Mouse (Mus musculus) megakaryocyte, embryonic 14.5 days (primary cell): ENCODE measurements at regions not wholly inside any gene's neighbourhood (a gene's known extent, or its start where the extent isn't known, plus 50 kb on each side); places are given as distances from the start of the nearest gene placed in this dataset.

Experiments
- FLI1 ChIP-seq: IDR thresholded peaks from 2 replicates; pipeline ENCODE4 v1.6.1; 2012; ENCODE audit warnings: low read length, inconsistent platforms, mixed read lengths
- GATA1 ChIP-seq: IDR thresholded peaks from 3 replicates; pipeline ENCODE4 v1.6.1; 2012; ENCODE audit warnings: mixed read lengths, low read length, inconsistent platforms, borderline replicate concordance

GRCm38 (mm10) chr17:3892826-3893225, 196.8 kb upstream of the Nox3 start:
- TF ChIP-seq GATA1 (no peak), FLI1 (no peak)
